Mouse (Mus musculus) kidney, embryonic 15.5 days (tissue): Measurements from ENCODE around the gene Tprgl. TPM values are rescaled to one million over a fixed set of nuclear protein-coding genes. Genes with fewer than 3 reads are reported as not detected.

Source experiments
- ATAC-seq: fragments of 200-750 bp; cut with Nextera tagmentation; replicated peaks from 2 replicates; pipeline ENCODE4 v1.8.0; 2017; ENCODE audit warnings: moderate TSS enrichment; ENCODE audit not compliant: low FRiP score
- H3K27ac ChIP-seq: fragments of 300-500 bp; sonication (generic); 2 replicates; pipeline ENCODE4 v1.5.1; 2015; ENCODE audit warnings: mild to moderate bottlenecking, inconsistent platforms
- H3K27me3 ChIP-seq: fragments of 300-500 bp; sonication (generic); 2 replicates; pipeline ENCODE4 v1.6.1; 2015; ENCODE audit warnings: inconsistent platforms
- H3K36me3 ChIP-seq: fragments of 300-500 bp; sonication (generic); 2 replicates; pipeline ENCODE4 v1.6.1; 2015; ENCODE audit warnings: inconsistent platforms
- H3K4me1 ChIP-seq: fragments of 300-500 bp; sonication (generic); 2 replicates; pipeline ENCODE4 v1.6.1; 2015; ENCODE audit warnings: inconsistent platforms
- H3K4me2 ChIP-seq: fragments of 300-500 bp; sonication (generic); 2 replicates; pipeline ENCODE4 v1.6.1; 2015; ENCODE audit warnings: moderate library complexity, mild to moderate bottlenecking, inconsistent platforms
- H3K4me3 ChIP-seq: fragments of 300-500 bp; sonication (generic); replicated peaks from 2 replicates; pipeline ENCODE4 v1.5.1; 2015; ENCODE audit warnings: mild to moderate bottlenecking, inconsistent platforms
- H3K9ac ChIP-seq: fragments of 300-500 bp; sonication (generic); 2 replicates; pipeline ENCODE4 v1.6.1; 2015; ENCODE audit warnings: mild to moderate bottlenecking, inconsistent platforms
- H3K9me3 ChIP-seq: fragments of 300-500 bp; sonication (generic); replicated peaks from 2 replicates; pipeline ENCODE4 v1.6.1; 2016; ENCODE audit warnings: inconsistent platforms
- WGBS: fragments of 180-500 bp; shearing (Covaris S2); methylation state at CpG from one replicate; pipeline ENCODE4 v1.1.7; 2015; ENCODE audit warnings: mixed read lengths; 5-methylcytosine and 5-hydroxymethylcytosine counted together
- polyA plus RNA-seq: library from polyadenylated mRNA; unstranded; fragments of >200 nt; fragmentation: Nextera tagmentation; extraction: Ambion mirVana; gene quantifications from 2 replicates; pipeline ENCODE4 v1.2.1, GENCODE M21; 2015

Tprgl gene
- polyA plus RNA-seq, 1 experiment from 2014 or later = 118 TPM

- WGBS = 61% methylated on average over 5 of the region's 5 CpGs
- H3K4me3 ChIP-seq = no peak overlapping the region
- H3K9ac ChIP-seq = no peak overlapping the region
- no peaks in the 10 kb centered on the region for H3K36me3 ChIP-seq
- H3K9me3 ChIP-seq = no peaks in the 10 kb centered on the region
- no peak for ATAC-seq
- peaks cover 5% of the 10 kb centered on the region for H3K4me1 ChIP-seq
- no peak overlapping the region for H3K27ac ChIP-seq
- no peaks in the 10 kb centered on the region for H3K27me3 ChIP-seq
- no peak overlapping the region for H3K4me2 ChIP-seq
These were observed 23.1 kb upstream of the Tprgl start for GRCm38 (mm10) chr4:154183566-154183965.

- peaks cover 7% of the 10 kb centered on the region for H3K4me1 ChIP-seq
- H3K4me3 ChIP-seq = no peak overlapping the region
- no peak overlapping the region for H3K27ac ChIP-seq
- H3K27me3 ChIP-seq = no peaks in the 10 kb centered on the region
- no peak overlapping the region for H3K9ac ChIP-seq
- no peaks in the 10 kb centered on the region for H3K36me3 ChIP-seq
- no peaks in the 10 kb centered on the region for H3K9me3 ChIP-seq
- 52% methylated on average over 7 of the region's 7 CpGs for WGBS
- no peak overlapping the region for H3K4me2 ChIP-seq
- no peak for ATAC-seq
These were observed 20.5 kb upstream of the Tprgl start for GRCm38 (mm10) chr4:154181001-154181400.

GRCm38 (mm10) chr4:154177257-154177656 lies 16.8 kb upstream of the Tprgl start:
- peaks cover 7% of the 10 kb centered on the region for H3K4me1 ChIP-seq
- no peak for ATAC-seq
- peaks cover 21% of the 10 kb centered on the region for H3K27me3 ChIP-seq
- WGBS = 54% methylated on average over 8 of the region's 8 CpGs
- H3K9me3 ChIP-seq = no peaks in the 10 kb centered on the region
- no peak overlapping the region for H3K4me2 ChIP-seq
- no peak overlapping the region for H3K9ac ChIP-seq
- H3K27ac ChIP-seq = no peak overlapping the region
- no peaks in the 10 kb centered on the region for H3K36me3 ChIP-seq
- H3K4me3 ChIP-seq = no peak overlapping the region

DNA sequence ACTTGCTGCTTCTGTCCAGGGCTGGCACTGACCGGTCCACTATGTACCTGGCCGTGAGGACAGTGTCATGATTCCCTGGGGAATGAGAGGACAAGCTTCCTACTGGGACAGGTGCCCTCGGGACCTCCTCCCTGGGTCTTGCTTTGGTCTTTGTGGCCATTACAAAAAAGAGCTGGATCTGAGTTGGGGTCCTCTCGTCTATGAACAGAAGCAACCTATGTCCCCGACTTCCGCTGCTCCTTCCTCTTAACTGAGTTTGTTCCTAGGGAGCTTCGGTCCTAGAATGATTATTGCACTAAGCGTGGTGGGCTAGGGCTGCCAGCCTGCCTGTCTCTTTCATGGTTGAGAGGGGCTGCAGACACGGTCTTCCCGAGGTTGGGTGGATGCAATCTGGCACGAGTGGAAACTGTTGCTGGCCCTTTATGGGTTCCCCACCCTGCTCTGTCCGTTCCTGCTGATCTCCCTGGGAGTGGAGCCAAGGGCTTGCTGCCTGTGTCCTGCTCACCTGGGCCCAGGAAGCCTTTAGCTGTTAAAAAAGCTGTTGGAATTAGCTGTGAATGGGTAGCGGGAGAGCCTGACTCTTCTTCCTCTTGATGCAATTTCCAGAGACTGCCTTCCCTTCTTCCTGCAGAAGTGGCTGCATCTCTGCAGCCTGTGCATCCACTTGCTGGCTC lies 11.6 kb upstream of the Tprgl start:
- Histone ChIP-seq H3K4me1 (peaks cover 25% of the 10 kb centered on the region), H3K9ac (no peak overlapping the region), H3K27me3 (peaks cover 70% of the 10 kb centered on the region), H3K4me3 (peak overlapping the region; percentile 56), H3K27ac (no peak overlapping the region), H3K4me2 (peak overlapping the region; percentile 85), H3K36me3 (no peaks in the 10 kb centered on the region), H3K9me3 (no peaks in the 10 kb centered on the region)
- ATAC-seq = no peak
- 37% methylated on average over 13 of the region's 13 CpGs for WGBS

DNA sequence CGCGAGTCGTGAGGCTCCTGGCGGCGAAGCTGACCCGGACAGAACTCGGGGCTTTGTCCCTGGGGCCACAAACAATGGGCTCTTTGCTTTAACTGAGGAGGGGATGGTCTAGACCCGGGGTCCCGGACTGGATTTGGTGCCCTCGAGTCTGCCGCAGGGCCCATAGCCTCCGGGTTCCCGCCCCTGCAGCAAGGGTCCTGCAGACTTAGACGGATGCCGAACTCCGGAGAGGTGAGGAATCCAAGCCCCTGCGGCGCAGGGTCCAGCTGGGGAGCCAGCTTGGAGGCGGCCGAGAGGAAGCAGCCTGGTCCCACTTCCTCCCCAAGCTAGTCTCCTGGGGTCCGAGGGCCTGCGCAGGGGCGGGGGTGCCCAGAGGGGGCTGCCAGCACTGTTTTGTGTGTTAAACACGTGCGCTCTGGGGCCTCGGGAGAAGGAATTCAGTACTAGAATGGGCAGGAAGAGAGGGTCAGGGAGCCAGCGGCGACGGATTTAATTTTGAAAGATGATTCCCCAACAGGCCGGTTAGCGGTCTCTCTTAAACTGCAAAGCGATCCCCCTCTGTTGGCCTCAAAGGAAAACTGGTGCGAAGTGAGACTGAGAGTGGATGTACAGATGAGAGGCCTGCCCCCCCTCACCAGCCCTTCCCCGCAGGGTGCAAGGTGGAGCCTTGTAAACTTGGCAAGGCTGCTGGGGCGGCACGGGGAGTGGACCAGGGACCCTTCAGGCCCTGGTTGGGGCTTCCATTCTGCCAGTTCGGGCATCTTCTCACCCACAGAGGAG lies 10.9 kb upstream of the Tprgl start:
- peaks cover 70% of the 10 kb centered on the region for H3K27me3 ChIP-seq

DNA sequence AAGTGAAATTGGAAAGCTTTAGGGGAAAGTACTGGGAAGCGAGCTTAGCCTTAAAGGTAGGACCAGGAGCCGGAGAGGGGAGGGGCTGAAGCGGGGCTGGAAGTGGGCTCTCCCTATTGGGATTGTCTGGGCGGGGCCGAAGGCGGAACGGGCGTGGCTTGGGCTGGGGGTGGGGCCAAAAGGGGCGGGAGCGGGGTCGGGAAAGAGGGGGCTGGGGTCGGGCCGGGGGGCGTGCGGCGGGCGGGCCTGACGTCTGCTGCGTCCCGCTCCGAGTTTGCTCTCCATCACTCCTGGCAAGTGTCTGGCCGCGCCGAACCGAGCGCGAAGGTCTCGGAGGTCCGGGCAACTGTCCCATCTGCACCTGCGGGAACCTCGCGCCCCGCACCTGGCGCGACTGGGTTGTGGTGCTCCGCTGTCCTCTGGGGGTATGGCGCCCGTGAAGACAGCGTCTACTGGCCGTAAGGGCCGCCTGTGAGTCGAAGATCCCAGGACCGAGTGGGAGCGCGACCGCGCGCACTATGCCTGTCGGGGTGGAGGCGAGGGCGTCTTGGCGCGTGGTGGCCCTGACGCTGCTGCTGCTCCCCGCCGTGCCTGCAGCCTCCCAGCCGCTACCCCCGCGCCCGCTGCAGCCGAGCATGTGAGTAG lies 10.2 kb upstream of the Tprgl start, which contains the start of gene Megf6:
Megf6 (plus strand) TSS at position 225 of the 645 bp plus-strand sequence.
- peak within 1 kb of the TSS; percentile 56 for H3K4me3 ChIP-seq
- H3K9ac ChIP-seq = peak within 1 kb of the TSS; percentile 45
- no peak within 1 kb of the TSS for H3K27ac ChIP-seq
- H3K4me2 ChIP-seq = peak within 1 kb of the TSS; percentile 85
- under 1% methylated on average over 61 of the region's 61 CpGs for WGBS
- no peaks in the 10 kb centered on the region for H3K9me3 ChIP-seq
- no peaks in the 10 kb centered on the region for H3K36me3 ChIP-seq
- H3K27me3 ChIP-seq = peaks cover 70% of the 10 kb centered on the region
- ATAC-seq = peak; percentile 81
- H3K4me1 ChIP-seq = peaks cover 25% of the 10 kb centered on the region

More for the DNA sequence above, 10.9 kb upstream of the Tprgl start:
- Histone ChIP-seq H3K9ac (peak overlapping the region; percentile 45), H3K36me3 (no peaks in the 10 kb centered on the region), H3K9me3 (no peaks in the 10 kb centered on the region), H3K27ac (no peak overlapping the region), H3K4me2 (peak overlapping the region; percentile 85), H3K4me3 (peak overlapping the region; percentile 56), H3K4me1 (peaks cover 25% of the 10 kb centered on the region)
- peak; percentile 26; the same call in 1 of the 2 replicates for ATAC-seq
- WGBS = 1% methylated on average over 37 of the region's 37 CpGs

DNA sequence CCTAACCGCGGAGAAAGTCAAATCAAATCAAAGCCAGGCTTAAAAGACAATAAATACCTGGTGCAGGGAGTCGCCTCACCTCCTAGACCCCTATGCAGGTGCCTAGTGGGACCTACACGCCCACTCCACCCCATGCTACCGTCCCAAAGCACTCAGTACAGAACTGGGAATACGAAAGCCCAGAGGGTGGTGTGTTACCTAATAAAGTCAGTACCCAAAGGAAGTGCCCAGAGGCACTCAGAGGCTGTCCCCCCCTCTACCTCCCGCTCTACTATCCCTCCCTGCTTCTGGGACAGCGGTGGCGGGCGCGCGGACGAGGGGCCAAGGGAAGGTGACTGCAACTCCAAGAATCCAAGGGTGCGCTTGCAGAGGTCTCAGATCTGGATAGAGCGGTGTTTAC lies 9.6 kb upstream of the Tprgl start:
- H3K4me1 ChIP-seq = peaks cover 25% of the 10 kb centered on the region
- peak overlapping the region; percentile 85 for H3K4me2 ChIP-seq
- H3K27ac ChIP-seq = no peak overlapping the region
- H3K36me3 ChIP-seq = no peaks in the 10 kb centered on the region
- peak overlapping the region; percentile 56 for H3K4me3 ChIP-seq
- peaks cover 70% of the 10 kb centered on the region for H3K27me3 ChIP-seq
- peak; percentile 21 for ATAC-seq
- H3K9ac ChIP-seq = peak overlapping the region; percentile 27; the same call in 1 of the 2 replicates
- H3K9me3 ChIP-seq = no peaks in the 10 kb centered on the region
- WGBS = 2% methylated on average over 15 of the region's 15 CpGs

- no peak for ATAC-seq
- Histone ChIP-seq H3K27me3 (peaks cover 47% of the 10 kb centered on the region), H3K9ac (no peak overlapping the region), H3K27ac (no peak overlapping the region), H3K4me1 (peaks cover 28% of the 10 kb centered on the region), H3K4me3 (no peak overlapping the region), H3K4me2 (no peak overlapping the region), H3K36me3 (no peaks in the 10 kb centered on the region), H3K9me3 (no peaks in the 10 kb centered on the region)
- 29% methylated on average over 5 of the region's 5 CpGs for WGBS
These were observed 6.6 kb upstream of the Tprgl start for GRCm38 (mm10) chr4:154167053-154167452.

GRCm38 (mm10) chr4:154163296-154163695 lies 2.8 kb upstream of the Tprgl start:
- no peak overlapping the region for H3K4me2 ChIP-seq
- no peak for ATAC-seq

DNA sequence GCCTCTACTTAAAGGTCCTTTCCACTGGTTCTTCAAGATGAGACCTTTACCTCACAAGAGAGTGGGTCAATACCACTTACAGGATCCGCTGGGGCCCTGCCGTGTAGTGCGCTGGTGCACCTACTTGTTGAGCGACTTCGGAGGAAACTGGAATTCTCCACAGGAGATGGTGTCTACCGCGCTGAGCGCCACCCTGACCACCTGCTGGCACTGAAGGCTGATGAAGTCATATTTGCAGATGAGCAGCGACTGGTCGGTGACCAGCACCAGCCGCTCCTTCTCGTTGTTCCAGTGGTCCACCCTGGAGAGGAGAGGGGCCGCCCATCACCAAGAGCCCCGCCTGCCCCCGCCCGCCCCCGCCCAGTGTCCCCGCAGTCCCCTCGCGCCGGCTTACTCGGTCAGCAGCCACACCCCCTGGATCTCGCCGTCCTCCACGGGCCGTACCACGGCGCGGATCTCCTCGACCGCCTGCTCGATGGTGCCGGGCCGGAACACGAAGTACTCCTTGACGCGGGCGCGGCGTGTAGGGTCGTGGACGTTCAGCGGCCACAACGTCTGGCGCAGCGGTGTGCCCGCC lies 417 bp downstream of the Tprgl start:
- peak overlapping the region; percentile 79 for H3K27ac ChIP-seq
- peak overlapping the region; percentile 89 for H3K4me3 ChIP-seq
- H3K27me3 ChIP-seq = no peaks in the 10 kb centered on the region
- peaks cover 38% of the 10 kb centered on the region for H3K36me3 ChIP-seq
- WGBS = 1% methylated on average over 40 of the region's 47 CpGs
- peak overlapping the region; percentile 70 for H3K9ac ChIP-seq
- H3K4me1 ChIP-seq = peaks cover 23% of the 10 kb centered on the region
- no peaks in the 10 kb centered on the region for H3K9me3 ChIP-seq
- H3K4me2 ChIP-seq = peak overlapping the region; percentile 80
- peak; percentile 70 for ATAC-seq

More at GRCm38 (mm10) chr4:154163296-154163695, 2.8 kb upstream of the Tprgl start:
- Histone ChIP-seq H3K9ac (no peak overlapping the region), H3K9me3 (no peaks in the 10 kb centered on the region), H3K36me3 (peaks cover 6% of the 10 kb centered on the region), H3K4me1 (peaks cover 23% of the 10 kb centered on the region), H3K27me3 (peaks cover 9% of the 10 kb centered on the region), H3K27ac (no peak overlapping the region), H3K4me3 (no peak overlapping the region)
- 13% methylated on average over 7 of the region's 7 CpGs for WGBS

DNA sequence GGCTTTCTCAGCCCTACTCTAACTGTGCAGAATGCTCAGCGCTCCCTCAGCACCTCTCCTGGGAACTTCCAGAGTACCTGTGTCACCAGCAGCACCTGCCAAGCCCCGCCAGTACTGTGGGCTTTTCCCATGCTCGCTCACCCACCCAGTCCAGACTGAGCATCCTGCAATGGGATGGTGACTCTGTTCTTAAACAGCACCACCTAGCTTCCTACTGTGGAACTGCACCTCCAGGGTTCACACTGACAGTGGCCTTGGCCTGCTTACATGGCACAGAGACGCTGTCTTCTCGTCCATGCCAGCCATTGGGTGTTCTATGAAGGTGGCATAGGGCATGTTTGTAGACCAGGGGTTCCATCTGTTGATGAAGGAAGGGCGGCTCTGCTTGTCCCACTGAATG lies 1.5 kb downstream of the Tprgl start:
- Histone ChIP-seq H3K4me2 (peak overlapping the region; percentile 80; the same call in 1 of the 2 replicates), H3K4me3 (peak overlapping the region; percentile 89; the same call in 1 of the 2 replicates), H3K36me3 (peaks cover 48% of the 10 kb centered on the region), H3K9ac (no peak overlapping the region), H3K4me1 (peaks cover 23% of the 10 kb centered on the region), H3K27ac (no peak overlapping the region), H3K9me3 (no peaks in the 10 kb centered on the region), H3K27me3 (no peaks in the 10 kb centered on the region)
- peak; percentile 13; the same call in 1 of the 2 replicates for ATAC-seq
- 21% methylated on average over 6 of the region's 6 CpGs for WGBS
